Mouse (Mus musculus): ENCODE results near the gene Cenpe.

The Cenpe gene

GRCm38 (mm10) chr3:135280669-135281415, 68.5 kb downstream of the Cenpe start, which contains the start of gene Bdh2:
Bdh2 (plus strand) TSS chr3:135281221.
- peak; percentile 71 for DNase-seq (ENCODE audit: low spot score)

GRCm38 (mm10) chr3:135281701-135282100, 69.4 kb downstream of the Cenpe start:
- DNase-seq (ENCODE audit: low spot score), result no peak

DNA sequence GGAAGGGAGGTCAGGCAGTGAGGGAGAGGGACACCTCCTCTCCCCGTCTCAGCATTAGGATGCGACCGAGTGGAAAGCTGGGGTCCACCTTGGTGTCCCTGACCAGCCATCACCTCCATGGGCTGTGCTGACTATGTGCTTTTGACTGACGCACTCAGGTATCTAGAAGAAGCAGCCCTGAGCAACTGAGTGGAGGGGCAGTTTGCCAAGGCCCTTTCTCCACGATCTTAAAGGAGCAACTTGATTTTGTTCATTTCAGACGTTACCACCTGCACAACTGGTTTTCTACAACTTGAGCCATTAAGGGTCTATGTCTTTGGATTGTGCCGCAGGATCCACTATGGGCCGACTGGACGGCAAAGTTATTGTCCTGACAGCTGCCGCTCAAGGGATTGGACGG, 72.9 kb downstream of the Cenpe start:
- DNase-seq (ENCODE audit: low spot score), result no peak

DNA sequence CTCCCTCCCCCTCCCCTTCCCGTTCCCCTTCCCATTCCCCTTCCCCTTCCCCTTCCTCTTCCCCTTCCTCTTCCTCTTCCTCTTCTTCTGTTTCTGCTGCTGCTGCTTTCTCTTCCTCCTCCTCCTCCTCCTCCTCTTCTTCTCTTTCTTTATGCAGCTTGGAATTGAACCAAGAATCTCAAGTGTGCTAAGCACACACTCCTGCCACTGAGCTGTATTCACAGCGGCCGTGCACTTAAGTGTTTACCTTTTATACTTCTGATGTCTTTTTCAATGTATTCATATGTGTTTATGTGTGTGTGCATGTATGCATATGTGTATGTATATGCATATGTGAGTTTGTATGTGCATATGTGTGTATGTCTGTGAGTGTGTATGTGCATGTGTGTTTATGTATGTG, 73.5 kb downstream of the Cenpe start:
- no peak for DNase-seq (ENCODE audit: low spot score)

GRCm38 (mm10) chr3:135288138-135288750, 75.9 kb downstream of the Cenpe start:
- no peak for DNase-seq (ENCODE audit: low spot score)

GRCm38 (mm10) chr3:135289148-135289547, 76.8 kb downstream of the Cenpe start:
- no peak for DNase-seq (ENCODE audit: low spot score)

DNA sequence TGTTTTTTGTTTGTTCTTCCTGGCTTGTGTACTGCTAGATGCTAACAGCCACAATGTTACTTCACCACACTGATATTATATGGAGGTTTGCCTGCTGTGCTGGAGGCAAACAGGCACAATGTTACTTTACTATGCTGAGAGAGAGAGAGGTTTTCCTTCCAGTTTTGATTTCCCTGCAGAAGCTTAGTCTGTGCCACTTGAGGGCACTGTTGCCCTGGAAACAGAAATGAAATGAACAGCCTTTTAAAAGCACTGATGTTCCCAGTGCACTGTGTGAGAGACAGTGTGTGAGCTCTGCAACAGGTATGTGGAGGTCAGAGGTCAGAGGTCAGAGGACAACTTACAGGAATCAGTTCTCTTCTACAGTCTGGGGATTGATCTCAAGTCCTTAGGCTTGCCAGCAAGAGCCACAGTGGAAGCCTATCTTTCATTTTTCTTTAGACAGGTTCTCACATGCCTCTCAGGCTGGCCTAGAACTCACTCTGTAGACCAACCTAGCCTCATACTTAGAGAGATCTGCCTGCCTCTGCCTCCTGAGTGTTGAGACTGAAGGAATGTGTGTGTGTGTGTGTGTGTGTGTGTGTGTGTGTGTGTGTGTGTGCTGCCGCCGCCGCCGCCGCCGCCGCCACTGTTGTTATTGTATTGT, 78.0 kb downstream of the Cenpe start:
- DNase-seq (ENCODE audit: low spot score), result no peak

- DNase-seq (ENCODE audit: low spot score), result no peak
Measured at GRCm38 (mm10) chr3:135293703-135294102, 81.4 kb downstream of the Cenpe start.

DNA sequence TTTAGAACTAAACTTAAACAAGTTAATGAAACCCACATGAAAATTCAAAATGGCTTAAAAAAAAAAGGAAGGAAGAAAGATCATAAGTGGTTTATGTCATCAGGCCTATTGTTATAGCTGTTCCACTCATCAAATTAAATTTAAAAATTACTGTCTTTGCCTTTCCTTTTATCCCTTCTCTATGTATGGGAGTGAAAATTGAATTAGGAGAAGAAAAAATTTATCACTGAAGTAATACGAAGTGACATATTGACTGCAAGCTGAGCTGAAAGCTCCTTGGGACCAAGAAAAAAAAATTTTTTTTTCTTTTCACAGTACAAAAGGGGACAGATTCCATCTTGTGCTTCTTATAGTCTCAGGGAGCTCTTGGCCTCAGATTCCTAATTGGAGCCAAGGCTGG, 83.2 kb downstream of the Cenpe start:
- no peak for DNase-seq (ENCODE audit: low spot score)

DNA sequence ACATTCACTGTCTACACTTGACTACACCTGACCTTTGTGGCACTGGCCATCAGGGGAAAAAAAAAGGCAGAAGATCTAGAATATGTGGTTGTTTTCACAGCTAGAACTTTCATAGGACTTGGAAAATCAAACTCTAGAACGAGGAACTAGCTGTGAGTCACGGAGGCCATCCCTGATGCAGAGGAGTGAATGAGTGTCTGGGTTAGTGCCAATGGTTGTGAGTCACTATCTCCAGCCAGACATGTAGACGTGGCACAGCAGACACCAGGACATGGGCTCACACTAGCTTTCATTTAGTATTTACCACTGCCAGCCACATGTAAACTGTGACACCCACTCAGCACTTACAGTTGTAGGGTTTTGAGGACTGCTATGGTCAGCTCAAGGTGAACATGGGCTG, 86.2 kb downstream of the Cenpe start:
- no peak for DNase-seq (ENCODE audit: low spot score)

DNA sequence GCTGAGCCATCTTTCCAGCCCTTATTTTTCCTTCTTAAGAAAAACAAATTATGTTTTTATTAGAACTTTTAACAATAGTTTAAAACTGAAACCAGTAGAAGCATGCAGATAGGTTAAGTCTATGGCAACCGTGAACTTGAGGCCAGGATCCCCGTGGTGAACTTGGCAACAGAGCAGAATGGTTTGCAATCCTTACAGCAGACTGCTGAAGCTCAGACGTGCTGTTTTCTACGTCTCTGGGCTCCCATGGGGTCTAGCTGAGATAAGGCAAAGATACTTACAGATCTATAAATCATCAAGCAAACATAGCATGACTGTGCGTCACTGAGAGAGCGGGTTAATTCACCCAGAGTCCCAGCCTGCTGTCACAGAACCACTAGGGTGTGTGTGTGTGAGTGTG, 87.7 kb downstream of the Cenpe start:
- DNase-seq (ENCODE audit: low spot score), result no peak

DNA sequence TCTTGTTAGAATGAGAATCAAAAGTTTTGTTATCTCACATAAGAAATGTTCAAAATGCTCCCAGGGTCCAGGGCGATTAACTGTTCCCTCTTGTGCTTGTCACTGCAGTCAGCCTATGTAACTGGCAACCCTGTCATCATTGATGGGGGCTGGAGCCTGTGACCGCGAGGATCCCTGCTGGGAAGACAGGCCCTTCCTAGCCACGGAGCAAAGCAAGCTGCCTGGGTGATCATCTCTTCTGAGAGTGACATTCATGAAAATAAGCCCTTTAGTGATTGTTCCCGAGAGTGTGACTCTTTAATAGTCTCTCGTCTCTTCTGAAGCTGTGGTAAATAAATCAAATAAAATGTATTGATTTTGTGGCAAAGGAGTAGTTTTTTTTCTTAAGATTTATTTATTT, 91.7 kb downstream of the Cenpe start:
- no peak for DNase-seq (ENCODE audit: low spot score)

DNA sequence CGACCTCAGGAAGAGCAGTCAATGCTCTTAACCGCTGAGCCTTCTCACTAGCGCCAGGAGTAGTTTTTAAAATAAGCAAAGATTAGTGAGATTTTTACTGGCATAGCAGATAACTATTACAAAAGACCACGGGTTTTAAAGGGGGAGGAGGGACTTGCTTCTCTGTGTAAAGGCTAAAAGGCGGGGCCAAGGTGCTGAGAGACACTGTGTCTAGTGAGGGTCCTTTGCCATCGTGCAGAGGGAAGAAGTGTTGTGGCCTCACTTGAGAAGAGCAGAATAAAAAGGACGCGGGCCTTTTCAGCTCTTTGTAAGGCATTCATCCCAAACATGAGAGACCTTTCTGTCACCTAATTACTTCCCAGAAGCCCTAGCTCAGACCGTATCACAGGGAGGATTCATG, 92.2 kb downstream of the Cenpe start:
- DNase-seq (ENCODE audit: low spot score), result no peak

GRCm38 (mm10) chr3:135307411-135308259, 95.3 kb downstream of the Cenpe start, which contains the start of gene Slc9b2:
Slc9b2 (plus strand) TSS chr3:135307700.
- peak; percentile 39 for DNase-seq (ENCODE audit: low spot score)

DNA sequence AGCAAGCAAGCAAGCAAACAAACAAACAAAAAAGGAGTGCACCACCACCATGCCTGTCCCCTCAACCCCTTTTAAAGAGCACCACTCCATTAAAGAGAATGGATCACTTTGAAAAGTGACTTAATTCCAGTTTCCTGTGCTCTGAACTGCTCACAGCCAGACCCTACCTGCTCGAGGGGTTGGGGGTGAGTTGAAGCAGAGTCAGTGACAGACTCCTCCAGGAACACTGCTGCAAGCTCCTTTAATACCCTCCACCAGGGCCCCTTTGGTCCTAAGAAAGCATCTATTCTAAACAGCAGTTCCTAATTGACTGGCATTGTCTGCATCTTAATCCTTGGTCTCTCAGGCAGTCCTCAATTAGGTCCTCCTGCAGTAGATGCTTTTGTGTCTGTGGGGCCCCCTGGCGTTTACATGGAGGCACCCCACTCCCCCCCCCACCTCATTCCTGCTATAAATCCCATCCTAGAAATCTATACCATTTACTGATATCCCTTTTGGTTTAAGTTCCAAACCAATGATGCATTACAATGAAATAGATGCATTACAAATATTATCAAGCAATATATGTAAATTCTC, 100.7 kb downstream of the Cenpe start:
- DNase-seq (ENCODE audit: low spot score), result no peak

- DNase-seq (ENCODE audit: low spot score), result no peak
Measured at GRCm38 (mm10) chr3:135313727-135314126, 101.4 kb downstream of the Cenpe start.

DNA sequence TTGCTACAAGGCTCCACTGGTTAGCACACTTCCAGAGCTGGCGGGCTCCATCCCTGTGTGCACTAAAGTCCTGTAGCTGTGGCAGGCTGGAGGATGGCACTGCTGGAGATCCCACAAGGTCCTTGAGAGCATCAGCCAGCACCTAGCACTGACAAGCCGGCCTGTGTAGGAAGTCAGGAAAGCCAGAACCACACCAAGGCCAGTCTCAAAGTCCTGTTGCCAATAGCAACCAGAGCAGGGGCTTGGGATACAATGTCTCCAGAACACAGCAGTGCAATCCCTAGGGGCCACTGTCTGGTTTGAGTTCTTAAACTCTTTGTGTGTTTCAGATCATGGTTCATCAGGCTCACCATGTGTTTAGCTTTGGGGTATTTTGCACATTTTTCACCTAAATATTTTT, 102.5 kb downstream of the Cenpe start:
- no peak for DNase-seq (ENCODE audit: low spot score)

- DNase-seq (ENCODE audit: low spot score), result no peak
Measured at GRCm38 (mm10) chr3:135315720-135316425, 103.5 kb downstream of the Cenpe start.

DNA sequence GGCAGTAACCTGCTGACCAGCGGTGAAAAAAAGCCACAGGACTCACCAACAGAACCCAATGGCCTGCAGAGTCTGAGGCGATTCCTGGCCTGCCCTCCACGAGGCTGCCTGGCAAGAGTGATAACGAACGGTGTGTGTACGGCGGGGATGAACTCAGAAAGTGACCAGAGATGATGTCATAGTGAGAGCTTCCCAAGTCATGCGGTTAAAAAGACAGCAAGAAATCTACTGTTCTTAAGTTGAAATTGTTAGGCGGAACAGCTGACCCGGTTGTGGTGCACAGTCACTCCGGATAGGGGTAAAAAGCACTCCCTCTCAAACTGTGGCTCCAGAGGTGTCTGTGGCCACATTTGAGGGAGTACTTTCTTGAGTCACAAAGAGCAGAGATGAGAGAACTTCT, 106.0 kb downstream of the Cenpe start:
- DNase-seq (ENCODE audit: low spot score), result no peak
